In genomic region chr9:57652855-57653254, GRCm38 (mm10) we compare ENCODE assay signal across 17 mouse cellular contexts. TPM values are rescaled to one million over a fixed set of nuclear protein-coding genes. Genes with fewer than 3 reads are reported as not detected.
DNase-seq lines count a peak whose midpoint lies in the region; ATAC-seq and TF ChIP-seq lines count a peak whose summit lies in the region.
"Had no signal": no experiment of that assay in that cellular context is flagged by ENCODE, and none has a peak within 500 bp of the region (broad histone marks: within the 10 kb centered on the region; RNA-seq: fewer than 3 reads in every experiment).

No protein-coding gene starts in this region.

- 12% methylated on average over 3 of the region's 3 CpGs for WGBS in midbrain, embryonic 12.5 days
- 8% methylated on average over 3 of the region's 3 CpGs for whole genome bisulfite sequencing in midbrain, embryonic 16.5 days

- peak overlapping the region; percentile 30 for H3K27ac ChIP-seq in midbrain, embryonic 12.5 days (replicated peaks)
- H3K27ac ChIP-seq in midbrain, embryonic 16.5 days (ENCODE audit: low read length) = no peak overlapping the region
- H3K27ac ChIP-seq: heart, embryonic 15.5 days; limb, embryonic 10.5 days had no signal

- H3K27me3 ChIP-seq in midbrain, embryonic 12.5 days = peaks cover 13% of the 10 kb centered on the region; the same call in 1 of the 2 replicates
- H3K27me3 ChIP-seq in midbrain, embryonic 16.5 days (ENCODE audit: control insufficient read depth, insufficient read depth, low read depth, low read length) = no peaks in the 10 kb centered on the region

- peak; percentile 55 for ATAC-seq in midbrain, embryonic 12.5 days (ENCODE audit: low FRiP score, low read depth)
- no peak for ATAC-seq in midbrain, embryonic 16.5 days
- ATAC-seq: intestine, embryonic 16.5 days had no signal

- H3K4me1 ChIP-seq in midbrain, embryonic 12.5 days = peaks cover 34% of the 10 kb centered on the region
- peaks cover 3% of the 10 kb centered on the region; the same call in 1 of the 2 replicates for H3K4me1 ChIP-seq in midbrain, embryonic 16.5 days (ENCODE audit: control insufficient read depth, insufficient read depth, low read length)

- no peak for TF ChIP-seq CTCF in brain, embryonic 14.5 days (IDR thresholded peaks at IDR 0.05; ENCODE audit: borderline replicate concordance, extremely low read depth, insufficient read depth, insufficient read length)

- TF ChIP-seq POLR2A in brain, embryonic 14.5 days (IDR thresholded peaks at IDR 0.05; ENCODE audit: borderline replicate concordance, extremely low read depth, insufficient read depth, insufficient read length, poor library complexity, severe bottlenecking) = no peak

- DNase-seq in heart, adult 11 months = peak; percentile 66
- DNase-seq in heart, adult 8-10 months (ENCODE audit: low spot score) = no peak
- peak; percentile 44 for DNase-seq in brain, embryonic 14.5 days (ENCODE audit: low read depth)
- peak; percentile 60 for DNase-seq in retina, postnatal 1 day
- no peak for DNase-seq in cerebellum, adult 8-10 months
- DNase-seq in layer of hippocampus, adult 11-12 months (ENCODE audit: low spot score) = no peak
- DNase-seq: adrenal gland, adult 8-10 months; cerebellum, adult 11 months; gastrocnemius, postnatal 10 days; lung, embryonic 14.5 days had no signal

- H3K4me3 ChIP-seq in midbrain, embryonic 12.5 days = no peak overlapping the region
- H3K4me3 ChIP-seq in midbrain, embryonic 16.5 days (ENCODE audit: low read depth, low read length) = no peak overlapping the region
- H3K4me3 ChIP-seq: heart, embryonic 15.5 days; limb, embryonic 10.5 days had no signal

- H3K36me3 ChIP-seq in midbrain, embryonic 12.5 days = no peaks in the 10 kb centered on the region
- H3K36me3 ChIP-seq in midbrain, embryonic 16.5 days (ENCODE audit: control insufficient read depth, insufficient read depth, low read length) = no peaks in the 10 kb centered on the region
- H3K36me3 ChIP-seq: heart, embryonic 15.5 days; limb, embryonic 10.5 days had no signal

- no peak overlapping the region; the same call in 1 of the 2 replicates for H3K9ac ChIP-seq in midbrain, embryonic 12.5 days (replicated peaks)
- H3K9ac ChIP-seq in midbrain, embryonic 16.5 days (ENCODE audit: low read depth, low read length) = no peak overlapping the region
- H3K9ac ChIP-seq: heart, embryonic 15.5 days; lung, embryonic 14.5 days had no signal

- no peak overlapping the region for H3K4me2 ChIP-seq in midbrain, embryonic 12.5 days (replicated peaks)
- H3K4me2 ChIP-seq in midbrain, embryonic 16.5 days (ENCODE audit: low read length) = no peak overlapping the region
- H3K4me2 ChIP-seq: heart, embryonic 15.5 days; lung, embryonic 14.5 days had no signal

- no peaks in the 10 kb centered on the region for H3K9me3 ChIP-seq in midbrain, embryonic 12.5 days
- no peaks in the 10 kb centered on the region for H3K9me3 ChIP-seq in midbrain, embryonic 16.5 days (replicated peaks; ENCODE audit: control insufficient read depth, low read length, poor library complexity, severe bottlenecking)
- H3K9me3 ChIP-seq: heart, embryonic 15.5 days; limb, embryonic 10.5 days had no signal

RNA-seq across cellular contexts. Expression of gene Csk, which starts 0.6 kb away (rescaled TPM):
- 10 to 100 TPM; 18.9 to 32.0 (median 27.7) TPM for total RNA-seq in heart, adult 8-10 months (2022)
- polyA plus RNA-seq in midbrain, embryonic 12.5 days (2016; fragmentation: Nextera tagmentation; extraction: Ambion mirVana) = 35.3 and 40.0 TPM in 2 replicates
- polyA plus RNA-seq in midbrain, embryonic 16.5 days (2015; fragmentation: Nextera tagmentation; extraction: Ambion mirVana) = 38.2 and 39.2 TPM in 2 replicates
- 84.6 and 138 TPM in 2 replicates for polyA plus RNA-seq in brain, embryonic 14.5 days (2012; rRNA removed)

RNA-seq across cellular contexts. Expression of gene Cyp1a2, which starts 30.6 kb away (rescaled TPM):
- not detected for total RNA-seq in heart, adult 8-10 months (2022)
- not detected in 2 replicates for polyA plus RNA-seq in midbrain, embryonic 12.5 days (2016; fragmentation: Nextera tagmentation; extraction: Ambion mirVana)
- polyA plus RNA-seq in midbrain, embryonic 16.5 days (2015; fragmentation: Nextera tagmentation; extraction: Ambion mirVana) = not detected in 2 replicates
- not detected in 2 replicates for polyA plus RNA-seq in brain, embryonic 14.5 days (2012; rRNA removed)
- polyA plus RNA-seq: C2C12; cortical plate, adult 2 months; heart, embryonic 15.5 days; intestine, embryonic 16.5 days; limb, embryonic 10.5 days; lung, embryonic 14.5 days had no signal

RNA-seq across cellular contexts. Expression of gene Lman1l, which starts 32.3 kb away (rescaled TPM):
- total RNA-seq in heart, adult 8-10 months (2022) = under 1 TPM in 3 of 4 experiments, not detected in 1; 0.16 to 0.32 (median 0.22) TPM
- 0.10 TPM in 1 of 2 replicates, not detected in the other for polyA plus RNA-seq in midbrain, embryonic 12.5 days (2016; fragmentation: Nextera tagmentation; extraction: Ambion mirVana)
- not detected in 2 replicates for polyA plus RNA-seq in midbrain, embryonic 16.5 days (2015; fragmentation: Nextera tagmentation; extraction: Ambion mirVana)
- 0.04 and 0.12 TPM in 2 replicates for polyA plus RNA-seq in brain, embryonic 14.5 days (2012; rRNA removed)
- total RNA-seq: adrenal gland, adult 8-10 months; gastrocnemius, postnatal 10 days had no signal
- polyA plus RNA-seq: cortical plate, adult 2 months; heart, embryonic 15.5 days; intestine, embryonic 16.5 days; limb, embryonic 10.5 days; lung, embryonic 14.5 days had no signal

RNA-seq across cellular contexts. Expression of gene Cyp1a1, which starts 34.9 kb away (rescaled TPM):
- total RNA-seq in heart, adult 8-10 months (2022) = under 1 TPM in 2 of 4 experiments, not detected in 2; 0.14 to 0.69 TPM
- not detected in 2 replicates for polyA plus RNA-seq in midbrain, embryonic 12.5 days (2016; fragmentation: Nextera tagmentation; extraction: Ambion mirVana)
- polyA plus RNA-seq in midbrain, embryonic 16.5 days (2015; fragmentation: Nextera tagmentation; extraction: Ambion mirVana) = 0.06 and 0.12 TPM in 2 replicates
- 0.13 and 0.14 TPM in 2 replicates for polyA plus RNA-seq in brain, embryonic 14.5 days (2012; rRNA removed)
- polyA plus RNA-seq: heart, embryonic 15.5 days; intestine, embryonic 16.5 days; lung, embryonic 14.5 days had no signal

RNA-seq across cellular contexts. Expression of gene Cplx3, which starts 46.8 kb away (rescaled TPM):
- not detected for total RNA-seq in heart, adult 8-10 months (2022)
- 3.7 and 4.8 TPM in 2 replicates for polyA plus RNA-seq in midbrain, embryonic 12.5 days (2016; fragmentation: Nextera tagmentation; extraction: Ambion mirVana)
- 0.46 and 1.3 TPM in 2 replicates for polyA plus RNA-seq in midbrain, embryonic 16.5 days (2015; fragmentation: Nextera tagmentation; extraction: Ambion mirVana)
- polyA plus RNA-seq in brain, embryonic 14.5 days (2012; rRNA removed) = 0.29 and 0.49 TPM in 2 replicates
- total RNA-seq: adrenal gland, adult 8-10 months; gastrocnemius, postnatal 10 days had no signal
- polyA plus RNA-seq: heart, embryonic 15.5 days; intestine, embryonic 16.5 days; limb, embryonic 10.5 days; lung, embryonic 14.5 days had no signal

Comparison
In these comparisons a context has a peak if more than half of its experiments do, and no peak if none do; other contexts are left out.
1. DNase-seq: peak in heart, adult 11 months (single experiment), brain, embryonic 14.5 days (single experiment) and retina, postnatal 1 day (single experiment); none in heart, adult 8-10 months (single experiment), cerebellum, adult 8-10 months (single experiment) and layer of hippocampus, adult 11-12 months (single experiment).